Mouse (Mus musculus) c-Kit-negative CD71-positive TER-119-positive erythroid progenitor cells, embryonic 14.5 days (primary cell): ENCODE results near the gene Shisa5.

Experiments
- DNase-seq: peaks from one replicate; pipeline ENCODE4 v3.0.0-alpha.2; 2013; ENCODE audit warnings: low read depth, low spot score

The Shisa5 gene

DNA sequence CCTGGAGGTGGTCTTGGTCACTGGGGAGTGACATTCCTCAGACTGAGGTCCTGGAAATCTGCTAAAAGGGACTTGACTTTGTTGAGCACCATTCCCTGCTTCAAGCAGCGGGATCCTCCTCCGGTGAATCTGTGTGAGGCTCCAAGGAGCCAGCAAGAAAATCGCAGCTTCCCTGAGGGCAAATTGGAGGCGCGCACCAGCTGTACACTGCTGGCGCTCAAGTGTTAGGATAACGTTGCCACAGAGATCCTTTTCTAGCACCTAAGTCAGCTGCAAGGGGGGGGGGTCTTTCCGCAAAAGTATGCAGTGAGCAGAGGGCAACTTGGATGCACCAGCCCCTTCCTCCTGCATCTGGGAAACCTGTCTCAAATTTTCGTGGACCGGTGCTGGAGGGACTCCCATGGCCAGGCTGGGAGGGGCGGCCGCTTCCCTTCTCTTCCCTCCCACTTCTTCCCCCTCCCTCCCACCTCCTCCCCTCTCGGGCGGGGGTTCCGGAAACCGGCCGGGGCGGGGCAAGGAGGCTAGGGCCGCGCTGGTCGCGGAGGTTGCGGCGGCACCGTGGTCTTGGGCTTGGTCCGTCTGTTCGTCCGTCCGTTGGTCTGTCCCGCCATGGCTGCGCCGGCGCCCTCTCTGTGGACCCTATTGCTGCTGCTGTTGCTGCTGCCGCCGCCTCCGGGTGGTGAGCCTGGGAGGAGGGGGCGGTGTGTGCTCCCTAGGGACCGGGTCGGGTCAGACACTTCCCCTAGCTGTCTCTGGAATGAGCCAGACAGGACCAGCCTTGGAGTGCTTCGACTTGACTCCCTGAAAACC, at the start of gene Shisa5:
Shisa5 (plus strand) TSS at position 480 of the 810 bp plus-strand sequence.
- DNase-seq = no peak

DNA sequence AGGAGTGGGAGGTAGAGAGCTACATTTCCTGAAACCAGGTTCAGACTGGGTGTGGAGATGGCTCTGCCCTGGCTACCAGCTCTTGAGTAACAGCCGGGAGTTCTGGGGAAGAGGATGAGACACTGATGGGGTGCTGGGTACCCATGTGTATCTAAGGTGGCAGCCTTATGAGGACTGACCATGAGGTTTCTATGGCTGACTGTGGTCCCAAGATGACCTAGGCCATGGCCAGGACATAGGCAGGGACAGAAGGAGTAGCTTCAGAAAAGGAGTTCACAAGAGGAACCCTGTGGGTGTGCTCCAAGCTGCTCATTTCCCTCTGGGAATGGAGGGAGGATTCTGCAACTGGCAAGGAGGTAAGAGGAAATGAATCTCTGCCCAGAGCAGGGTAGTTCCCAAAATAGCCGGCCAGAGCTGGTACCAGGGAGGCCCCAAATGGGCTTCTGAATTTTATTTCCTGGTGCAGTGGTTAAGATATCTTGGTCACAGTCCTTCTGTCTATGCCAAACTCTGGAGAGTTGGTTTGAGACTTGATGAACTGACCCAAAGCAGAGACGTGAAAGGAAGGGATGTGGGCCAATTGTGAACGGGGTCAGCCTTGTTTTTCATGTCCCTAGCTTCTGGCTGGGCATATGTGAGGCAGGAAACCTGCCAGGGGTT, 48.4 kb upstream of the Shisa5 start:
- DNase-seq = no peak

DNA sequence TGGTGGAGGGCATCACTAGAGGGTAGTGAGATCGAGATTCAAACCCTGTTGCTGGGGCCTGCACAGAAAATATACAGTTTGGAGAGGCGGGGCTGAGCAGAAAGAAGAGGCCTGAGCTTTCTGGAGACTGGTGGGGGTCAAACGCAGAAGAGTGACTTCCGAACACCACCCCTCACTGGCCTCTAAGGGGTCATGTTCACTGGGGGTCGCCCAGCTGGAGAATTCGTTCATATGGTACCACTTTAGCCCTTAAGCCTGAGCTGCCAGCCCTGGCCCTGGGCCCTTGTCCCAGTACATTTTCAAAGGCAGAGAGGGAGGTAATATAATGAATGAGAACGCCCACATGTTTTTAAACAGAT, 47.9 kb upstream of the Shisa5 start:
- no peak for DNase-seq

DNA sequence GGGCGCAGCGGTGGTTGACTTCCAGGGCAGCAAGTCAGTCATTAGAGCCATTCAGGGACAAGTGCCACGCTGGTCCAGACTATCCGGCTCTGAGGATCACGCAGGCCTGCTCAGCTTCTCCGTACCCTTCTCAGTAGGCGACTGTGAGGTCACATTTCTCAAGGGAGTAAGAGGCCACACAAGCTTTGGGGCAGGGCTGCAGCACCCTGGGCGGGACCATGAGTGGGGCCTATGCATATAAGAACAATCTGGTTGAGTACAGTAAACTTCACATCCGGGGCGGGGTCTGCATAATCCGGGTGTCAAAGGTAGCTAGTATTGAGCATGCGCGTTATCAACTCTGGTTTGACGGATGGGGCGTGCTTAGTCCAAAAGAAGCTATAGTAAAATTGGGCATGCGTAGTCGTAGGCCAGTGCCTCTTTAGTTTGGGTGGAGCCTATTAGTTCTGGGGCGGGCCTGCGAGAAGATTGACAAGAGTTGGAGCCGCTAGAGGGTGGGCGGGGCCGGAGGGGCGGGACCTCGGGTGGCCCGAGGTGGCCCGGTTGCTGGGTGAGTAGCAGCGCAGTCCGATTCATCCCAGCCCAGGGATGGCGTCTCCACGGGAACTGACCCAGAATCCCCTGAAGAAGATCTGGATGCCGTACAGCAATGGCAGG, 46.8 kb upstream of the Shisa5 start, which contains the start of gene Pfkfb4:
Pfkfb4 (plus strand) TSS at position 351 of the 657 bp plus-strand sequence.
- DNase-seq = peak; percentile 92

DNA sequence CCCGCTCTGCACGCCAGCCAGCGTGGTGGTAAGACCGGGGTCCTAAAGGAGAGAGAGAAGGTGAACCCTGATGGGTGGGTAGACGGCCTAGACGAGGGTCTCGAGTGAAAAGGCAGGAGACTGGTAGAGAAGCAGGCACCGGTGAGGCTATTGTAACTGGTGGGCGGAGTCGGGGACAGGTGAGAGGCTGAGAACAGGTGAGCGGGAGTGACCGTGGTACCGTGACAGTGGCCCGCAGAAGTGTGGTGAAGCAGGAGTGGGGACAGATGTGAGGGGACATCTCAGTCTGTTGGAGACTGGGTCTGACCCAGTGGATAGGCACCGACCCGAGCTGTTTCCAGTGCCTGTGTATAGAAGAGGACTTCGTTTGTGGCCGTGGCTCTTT, 46.3 kb upstream of the Shisa5 start:
- no peak for DNase-seq

DNA sequence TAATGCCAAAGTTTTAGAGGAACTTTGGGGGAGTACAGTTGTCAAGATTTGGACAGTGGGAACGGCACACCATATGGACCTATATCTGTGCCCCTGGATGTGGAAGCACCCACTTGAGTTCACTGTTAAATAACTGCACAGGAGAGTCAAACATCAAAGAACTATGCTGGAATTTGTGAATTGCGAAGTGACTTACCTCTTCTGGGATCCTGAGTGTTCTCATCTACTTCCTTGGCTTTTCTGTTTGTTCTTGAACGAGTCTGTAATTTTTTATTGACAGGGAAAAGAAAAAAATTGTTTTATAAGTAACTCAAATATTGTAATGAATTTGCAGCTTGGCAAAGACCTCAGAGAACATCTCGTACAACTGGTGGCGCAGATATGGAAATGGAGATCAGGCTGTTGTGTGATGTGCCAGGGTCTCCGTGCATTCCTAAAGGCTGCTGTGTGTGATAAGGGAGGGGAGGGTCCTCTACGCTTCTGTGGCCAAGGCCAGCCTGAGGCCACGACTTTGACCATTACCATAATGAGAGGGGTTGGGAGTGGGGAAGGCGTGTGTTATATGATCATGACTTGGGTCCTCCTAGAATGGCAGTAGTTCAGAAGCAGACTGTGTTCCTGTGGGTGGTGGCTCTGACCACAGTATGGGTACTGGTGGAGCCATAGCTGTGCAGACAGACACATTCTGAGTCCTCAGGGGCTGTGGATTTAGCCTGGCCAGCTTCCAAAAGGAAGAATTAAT, 45.6 kb upstream of the Shisa5 start:
- no peak for DNase-seq

DNA sequence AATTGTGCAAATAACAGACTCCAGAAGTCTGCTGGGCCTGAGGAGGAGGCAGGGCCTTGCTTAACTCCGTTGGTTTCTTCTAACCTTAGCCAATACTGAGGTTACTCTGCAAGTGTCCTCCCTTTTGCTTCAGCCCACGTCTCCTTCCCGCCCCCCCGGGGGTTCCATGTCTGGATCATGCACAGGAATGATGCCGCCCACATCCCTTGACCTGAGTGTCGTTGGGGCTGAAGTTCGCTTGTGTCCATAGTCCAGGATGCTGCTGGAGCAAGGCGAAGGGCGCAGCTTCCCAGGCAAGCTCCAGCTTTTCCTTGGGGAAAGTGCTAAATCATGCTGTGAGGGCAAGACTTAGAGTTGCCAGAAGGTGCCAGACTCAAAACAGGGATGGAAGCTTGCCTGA, 42.0 kb upstream of the Shisa5 start:
- DNase-seq = no peak

DNA sequence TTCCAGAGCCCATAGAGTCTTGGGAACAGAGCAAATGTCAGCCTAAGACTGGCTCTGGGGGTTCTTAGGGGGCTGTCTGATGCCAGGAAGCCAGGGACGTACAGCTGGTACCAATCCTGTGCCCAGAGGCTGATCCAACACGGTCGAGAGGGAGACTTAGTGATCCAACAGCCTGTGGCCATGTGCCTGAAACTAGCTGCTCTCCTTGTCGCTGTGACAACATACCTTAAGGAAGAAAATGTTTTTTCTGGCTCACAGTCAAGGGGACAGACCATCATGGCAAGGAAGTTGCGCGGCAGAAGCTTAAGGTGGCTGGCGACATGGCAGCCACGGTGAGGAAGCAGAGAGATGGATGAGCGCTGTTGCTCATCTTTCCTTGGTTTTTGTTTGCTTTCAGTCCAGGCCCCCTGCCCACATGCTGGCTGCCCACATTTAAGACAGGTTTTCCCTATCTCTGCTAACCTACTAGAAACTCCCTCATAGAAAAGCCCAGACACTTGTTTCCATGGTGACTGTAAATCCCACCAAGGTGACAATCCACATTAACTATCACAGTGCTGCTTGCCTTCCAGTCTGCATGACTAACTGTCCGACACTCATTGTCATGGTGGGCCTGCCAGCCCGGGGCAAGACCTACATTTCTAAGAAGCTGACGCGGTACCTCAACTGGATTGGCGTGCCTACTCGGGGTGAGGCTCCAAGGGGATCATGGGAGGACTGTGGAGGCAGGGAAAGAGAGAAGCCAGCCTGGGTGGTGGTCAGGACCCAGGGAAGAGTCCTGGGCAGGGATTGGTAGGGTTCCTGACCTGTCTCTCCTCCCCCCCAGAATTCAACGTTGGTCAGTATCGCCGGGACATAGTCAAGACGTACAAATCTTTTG, 39.8 kb upstream of the Shisa5 start:
- no peak for DNase-seq

DNA sequence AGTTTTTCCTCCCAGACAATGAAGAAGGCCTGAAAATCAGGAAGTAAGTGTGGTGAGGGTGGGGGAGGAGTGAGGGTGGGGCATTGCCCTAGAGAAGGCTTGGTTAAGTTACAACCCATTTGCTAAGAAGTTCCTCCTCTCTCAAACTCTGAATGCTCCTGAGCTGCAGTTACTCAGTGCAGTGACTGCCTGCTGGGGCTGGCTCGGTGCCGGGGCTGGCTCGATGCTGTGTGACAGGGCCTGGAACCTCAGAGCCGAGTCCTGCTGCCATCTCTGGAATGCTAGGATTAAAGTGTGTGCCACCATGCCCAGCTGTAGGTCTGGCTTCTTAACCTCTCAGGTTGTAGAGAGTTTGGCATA, 39.2 kb upstream of the Shisa5 start:
- DNase-seq = no peak

DNA sequence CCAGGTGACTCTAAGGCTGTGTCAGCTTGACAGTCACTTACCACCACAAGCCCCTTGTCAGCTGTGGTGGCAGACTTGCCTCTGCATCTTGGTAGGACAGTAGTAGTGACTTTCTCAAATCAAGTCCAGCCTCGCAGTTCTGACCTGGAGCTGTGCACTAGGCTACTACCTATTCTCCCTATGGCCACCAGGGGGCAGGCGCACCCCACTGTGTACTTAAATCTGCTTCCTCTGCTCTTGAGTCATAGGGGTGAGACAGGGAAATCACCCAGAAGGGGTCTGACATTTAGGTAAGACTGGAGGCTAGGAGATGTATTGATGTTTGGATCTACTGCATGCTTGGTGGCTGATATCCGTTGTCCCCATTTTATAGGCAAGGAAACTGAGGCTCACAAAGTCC, 37.6 kb upstream of the Shisa5 start:
- peak; percentile 48 for DNase-seq

DNA sequence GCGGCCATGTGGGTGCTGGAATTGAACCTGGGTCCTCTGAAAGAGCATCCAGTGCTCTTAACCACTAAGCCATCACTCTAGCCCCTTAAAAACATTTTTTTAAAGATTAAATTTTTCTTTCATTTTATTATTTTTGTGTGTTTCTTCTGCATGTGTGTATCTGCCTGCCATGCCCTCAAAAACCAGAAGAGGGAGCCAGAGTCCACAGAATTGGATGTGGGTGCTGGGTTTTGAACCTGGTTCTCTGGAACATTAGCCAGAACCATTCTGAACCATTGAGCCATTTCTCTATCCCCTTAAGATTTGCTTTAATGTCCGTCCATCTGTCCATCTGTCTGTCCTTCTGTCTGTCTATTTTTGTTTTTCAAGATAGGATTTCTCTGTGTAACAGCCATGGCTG, 35.2 kb upstream of the Shisa5 start:
- peak; percentile 41 for DNase-seq

DNA sequence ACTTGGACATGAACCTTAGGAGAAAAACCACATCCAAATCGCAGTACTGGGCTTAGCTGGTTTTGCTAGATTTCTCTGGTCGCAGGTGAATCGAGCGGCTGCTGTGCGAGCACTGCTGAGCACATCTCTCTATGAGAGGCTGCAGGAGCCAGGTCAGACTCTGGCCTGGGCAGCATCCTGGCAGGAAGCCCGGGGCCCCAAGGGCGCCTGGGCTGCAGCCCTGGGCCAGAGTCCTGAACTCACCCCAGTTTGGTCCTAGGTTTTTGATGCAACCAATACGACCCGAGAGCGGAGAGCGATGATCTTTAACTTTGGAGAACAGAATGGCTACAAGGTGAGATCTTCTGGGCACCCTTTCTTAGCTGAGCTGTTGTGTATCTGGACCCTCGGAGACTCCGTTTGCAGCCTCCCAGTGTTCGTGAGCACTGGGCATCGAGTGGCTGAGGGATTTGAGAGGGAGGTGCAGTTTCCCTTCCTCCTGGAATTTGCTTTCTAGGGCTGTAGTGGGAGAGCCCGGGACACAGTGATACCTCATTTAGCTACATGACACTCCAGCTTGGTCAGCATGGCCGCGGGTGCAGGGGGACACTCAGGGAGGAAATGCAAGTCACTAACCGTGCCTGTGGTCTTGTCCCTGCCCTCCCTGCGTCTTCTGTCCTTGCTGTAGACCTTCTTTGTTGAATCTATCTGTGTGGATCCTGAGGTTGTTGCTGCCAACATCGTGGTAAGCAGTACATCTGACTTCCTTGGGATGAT, 31.2 kb upstream of the Shisa5 start:
- no peak for DNase-seq

DNA sequence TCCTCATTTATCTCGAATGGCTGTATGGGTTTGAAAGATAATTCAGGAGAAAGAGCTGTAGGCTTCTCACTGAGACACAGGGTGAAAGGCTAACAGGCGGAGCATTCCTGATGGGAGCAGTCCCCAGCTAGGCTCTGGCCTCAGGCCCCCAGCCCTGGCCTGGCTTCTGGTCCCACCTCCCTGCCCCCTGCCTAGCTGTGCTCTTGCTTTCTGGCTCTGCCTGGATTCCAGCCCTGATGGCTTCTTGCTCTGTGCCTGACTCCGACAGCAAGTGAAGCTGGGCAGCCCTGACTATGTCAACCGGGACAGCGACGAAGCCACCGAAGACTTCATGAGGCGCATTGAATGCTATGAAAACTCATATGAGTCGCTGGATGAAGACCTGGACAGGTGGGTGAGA, 30.3 kb upstream of the Shisa5 start:
- no peak for DNase-seq

DNA sequence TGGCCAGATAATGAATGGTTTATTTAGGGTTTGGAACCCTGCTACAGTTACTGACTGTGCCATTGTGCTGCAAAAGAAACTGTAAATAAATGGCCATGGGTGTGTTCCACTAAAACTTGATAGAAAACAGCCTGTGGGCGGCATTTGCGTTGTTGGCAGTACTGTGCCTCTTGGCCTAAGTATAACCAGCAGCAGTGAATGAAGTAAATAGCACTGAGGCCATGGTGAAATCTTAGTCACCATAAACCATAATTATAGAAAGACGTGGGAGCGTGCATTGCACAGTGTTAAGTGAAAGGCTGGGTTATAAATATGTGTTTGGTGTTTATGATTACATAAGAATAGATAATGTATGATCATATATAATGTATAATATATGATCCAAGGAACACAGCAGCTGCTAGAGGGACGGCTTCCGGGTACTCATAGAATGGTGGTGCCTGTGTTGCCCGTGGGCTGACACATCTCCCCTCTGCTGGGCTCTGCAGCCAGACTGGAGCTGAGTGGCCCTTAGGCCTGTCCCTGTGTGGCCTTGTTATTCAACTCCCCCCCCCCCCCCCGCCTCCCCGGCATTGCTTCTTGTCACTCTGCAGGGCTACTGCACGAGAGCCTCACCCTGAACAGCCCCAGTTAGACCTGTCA, 29.2 kb upstream of the Shisa5 start:
- DNase-seq = no peak

DNA sequence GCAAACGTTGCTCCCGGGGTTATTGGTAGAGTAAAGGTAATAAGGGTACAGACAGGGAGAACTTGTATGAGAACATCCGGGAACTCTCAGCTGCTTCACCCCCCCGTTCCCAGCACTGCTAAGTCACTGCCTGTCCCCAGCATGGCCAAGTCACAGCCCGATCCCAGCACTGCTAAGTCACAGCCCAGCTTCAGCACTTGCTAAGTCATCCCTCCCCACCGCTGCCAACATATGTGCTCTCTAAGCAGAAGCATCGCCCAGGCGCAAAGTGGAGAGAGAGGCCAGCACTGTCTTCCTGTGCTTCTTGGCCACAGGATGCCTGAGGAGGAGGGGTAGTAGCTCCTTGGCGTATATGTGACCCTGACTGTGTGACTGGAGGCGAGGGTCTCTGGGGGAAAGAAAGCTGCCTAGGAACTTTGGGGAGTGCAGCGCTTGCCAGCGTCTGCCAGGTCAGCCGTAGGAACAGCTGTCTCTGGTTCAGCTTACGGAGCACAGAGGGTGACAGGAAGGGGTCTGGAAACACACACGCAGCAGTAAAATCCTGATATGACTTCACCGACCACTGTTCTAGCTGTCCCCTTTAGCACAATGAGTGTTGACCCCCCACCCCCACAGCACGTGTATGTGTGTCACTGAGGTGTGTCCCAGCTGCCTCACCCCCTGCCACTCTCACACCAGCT, 28.6 kb upstream of the Shisa5 start:
- DNase-seq = peak; percentile 24

DNA sequence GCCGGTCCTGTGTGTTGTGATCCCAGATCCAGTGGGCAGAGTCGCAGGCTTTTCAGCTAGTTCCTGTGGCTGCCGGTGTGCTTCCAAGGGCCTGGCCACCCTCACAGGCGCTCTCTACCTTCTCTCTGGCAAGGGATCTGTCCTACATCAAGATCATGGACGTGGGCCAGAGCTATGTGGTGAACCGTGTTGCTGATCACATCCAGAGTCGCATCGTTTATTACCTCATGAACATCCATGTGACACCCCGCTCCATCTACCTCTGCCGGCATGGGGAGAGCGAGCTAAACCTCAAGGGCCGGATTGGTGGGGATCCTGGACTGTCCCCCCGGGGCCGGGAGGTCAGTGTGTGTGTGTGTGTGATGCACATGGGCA, 28.1 kb upstream of the Shisa5 start:
- DNase-seq = no peak

DNA sequence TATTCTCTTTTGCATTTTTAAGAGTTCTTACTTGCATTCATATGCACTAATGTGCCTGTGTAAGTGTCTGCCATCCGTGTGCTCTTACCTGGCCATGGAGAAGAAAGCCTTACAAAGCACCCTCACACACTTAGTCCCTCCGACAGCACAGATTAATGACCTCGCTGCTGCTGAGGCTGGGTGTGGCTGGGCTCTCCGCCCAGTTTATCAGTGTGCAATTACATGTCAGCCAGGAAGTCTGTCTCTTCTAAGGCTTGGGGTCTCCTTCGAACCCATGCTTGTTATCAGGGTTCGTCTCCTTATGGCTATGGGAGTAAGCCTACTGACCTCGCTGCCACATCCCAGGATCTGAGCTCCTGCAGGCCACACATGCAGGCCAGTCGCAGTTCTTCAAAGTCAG, 23.0 kb upstream of the Shisa5 start:
- DNase-seq = no peak

DNA sequence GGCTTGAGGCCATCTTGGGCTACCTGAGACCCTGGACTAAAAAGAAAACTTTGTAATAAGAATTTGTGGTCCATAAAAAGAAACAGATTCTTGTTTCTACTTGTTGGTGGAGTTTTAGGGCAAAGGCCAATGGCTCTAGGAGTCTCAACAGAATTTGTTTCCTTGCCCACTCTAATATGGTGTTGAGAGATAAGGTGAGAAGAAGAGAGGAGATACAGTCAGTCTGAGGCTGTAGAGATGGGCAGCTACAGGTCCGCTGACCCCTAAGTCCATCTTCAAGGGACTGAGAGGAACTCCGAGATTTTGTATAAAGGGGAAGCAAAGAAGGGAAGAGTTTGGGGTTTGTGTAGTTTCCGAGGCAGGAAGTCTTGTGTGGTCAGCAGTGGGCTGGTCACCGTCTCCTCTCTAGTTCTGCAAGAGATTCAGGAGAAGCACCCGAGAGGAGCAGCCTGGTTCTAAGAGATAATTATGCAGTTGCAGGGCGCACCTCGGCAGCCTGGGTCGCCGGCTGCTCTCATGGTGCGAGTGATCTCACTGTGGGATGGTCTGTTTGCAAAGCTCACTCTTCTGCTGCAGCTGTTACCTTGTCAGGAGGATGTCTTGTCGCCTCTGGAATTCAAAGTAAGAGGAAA, 21.3 kb upstream of the Shisa5 start:
- DNase-seq = no peak

DNA sequence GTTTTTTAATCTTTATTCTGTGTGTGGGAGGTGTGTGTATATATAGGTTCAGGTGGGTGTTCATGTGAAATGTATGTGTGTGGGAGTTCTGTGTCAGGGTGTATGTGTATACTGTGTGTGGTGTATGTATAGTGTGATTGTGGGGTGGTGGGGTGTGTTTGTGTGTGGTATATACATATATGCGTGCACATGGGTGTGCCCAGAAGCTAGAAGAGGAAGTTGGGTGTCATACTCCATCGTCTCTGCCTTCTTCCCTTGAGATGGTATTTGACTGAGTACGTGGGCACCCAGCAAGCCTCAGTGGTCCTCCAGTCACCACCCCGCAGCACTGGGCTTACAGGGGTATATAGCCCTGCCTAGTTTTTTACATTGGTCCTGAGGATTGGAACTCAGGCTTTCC, 16.9 kb upstream of the Shisa5 start:
- DNase-seq = no peak
